Mouse (Mus musculus): ENCODE measurements at regions not wholly inside any gene's neighbourhood (a gene's known extent, or its start where the extent isn't known, plus 50 kb on each side); places are given as distances from the start of the nearest gene placed in this dataset.

DNA sequence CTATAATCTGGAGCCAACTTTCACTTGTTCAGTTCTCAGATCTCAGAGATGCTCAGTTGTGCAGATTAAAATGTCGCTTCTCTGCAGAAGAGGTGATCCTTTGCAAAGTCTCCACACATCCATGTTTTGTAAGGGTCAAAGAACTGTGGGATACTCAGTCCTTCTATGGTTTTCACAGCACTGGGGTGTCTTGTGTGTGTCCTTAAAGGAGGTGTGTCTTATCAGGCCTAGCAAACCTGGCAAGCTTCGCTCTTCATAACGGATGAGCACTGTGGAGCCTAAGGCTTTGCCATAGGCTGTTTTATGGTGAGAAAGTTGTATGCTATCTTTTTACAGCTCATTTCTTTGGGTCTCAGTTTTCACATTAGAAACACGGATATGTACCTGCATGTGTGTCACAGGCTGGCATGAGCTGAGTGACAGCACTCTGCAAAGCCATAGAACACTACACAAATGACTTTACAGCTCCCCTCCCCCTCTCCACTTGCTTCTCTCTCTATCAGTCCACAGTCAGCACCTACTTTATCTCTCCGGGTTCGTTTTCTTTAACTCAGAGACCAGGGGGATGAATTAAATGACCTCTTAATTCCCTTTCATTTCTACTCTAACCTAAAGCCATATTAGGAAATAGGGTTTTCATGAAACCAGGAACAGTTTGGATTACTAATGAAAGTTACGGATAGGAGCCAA, 49.8 kb upstream of the Picalm start:
- Histone ChIP-seq H3K27me3 (ENCODE audit: control insufficient read depth, insufficient read depth, low read length) (no peaks in the 10 kb centered on the region), H3K27ac (ENCODE audit: low read depth, low read length) (no peak overlapping the region), H3K4me1 (ENCODE audit: control insufficient read depth, insufficient read depth, low read length) (peaks cover 23% of the 10 kb centered on the region), H3K4me3 (ENCODE audit: low read depth, low read length) (no peak overlapping the region), H3K9ac (ENCODE audit: low read depth, low read length) (0 out of 2 replicates have a peak overlapping the region, but pooled peaks have one; percentile 24), H3K4me2 (peak overlapping the region; percentile 34), H3K9me3 (replicated peaks; ENCODE audit: control insufficient read depth, low read length) (no peaks in the 10 kb centered on the region), H3K36me3 (ENCODE audit: control insufficient read depth, insufficient read depth, low read length) (no peaks in the 10 kb centered on the region)
- WGBS (ENCODE audit: insufficient replicate concordance): 36% methylated on average over 7 of the region's 7 CpGs
- ATAC-seq (replicated peaks; ENCODE audit: insufficient number of reproducible peaks, low FRiP score, low TSS enrichment): no peak
